Mouse (Mus musculus) frontal cortex, postnatal 14 days (tissue): ENCODE data around the gene Nadk.

Source experiments
- DNase-seq, 2 experiments: peaks; one replicate each; pipeline ENCODE4 v3.0.0; 2022; ENCODE audit warnings: low spot score in 2 of 2

Nadk gene

GRCm38 (mm10) chr4:155601997-155602456 lies 39.8 kb downstream of the Nadk start:
- DNase-seq: no peak

GRCm38 (mm10) chr4:155602753-155603152 lies 40.6 kb downstream of the Nadk start:
- DNase-seq: no peak

DNA sequence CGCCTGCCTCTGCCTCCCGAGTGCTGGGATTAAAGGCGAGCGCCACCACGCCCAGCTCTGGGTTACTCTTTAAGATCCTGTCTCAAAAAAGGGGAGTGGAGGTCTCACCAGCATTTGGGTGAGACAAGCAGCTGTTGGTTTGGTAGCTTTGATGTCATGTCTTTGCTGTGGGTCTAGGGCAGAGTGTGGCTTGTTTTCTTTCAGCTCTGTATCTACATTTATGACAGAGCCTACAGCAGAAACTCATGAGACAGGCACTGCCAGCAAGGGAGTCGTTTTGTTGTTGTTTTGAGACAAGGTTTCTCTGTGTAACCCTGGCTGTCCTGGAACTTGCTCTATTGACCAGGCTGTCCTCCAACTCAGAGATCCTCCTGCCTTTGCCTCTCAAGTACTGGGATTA lies 41.6 kb downstream of the Nadk start:
- no peak for DNase-seq

- DNase-seq: no peak
Observed at GRCm38 (mm10) chr4:155605132-155605531, 43.0 kb downstream of the Nadk start.

- no peak for DNase-seq
Observed at GRCm38 (mm10) chr4:155606825-155607224, 44.6 kb downstream of the Nadk start.

GRCm38 (mm10) chr4:155611860-155612259 lies 49.7 kb downstream of the Nadk start:
- no peak for DNase-seq

- DNase-seq: no peak
Observed at GRCm38 (mm10) chr4:155613264-155613663, 51.1 kb downstream of the Nadk start.

DNA sequence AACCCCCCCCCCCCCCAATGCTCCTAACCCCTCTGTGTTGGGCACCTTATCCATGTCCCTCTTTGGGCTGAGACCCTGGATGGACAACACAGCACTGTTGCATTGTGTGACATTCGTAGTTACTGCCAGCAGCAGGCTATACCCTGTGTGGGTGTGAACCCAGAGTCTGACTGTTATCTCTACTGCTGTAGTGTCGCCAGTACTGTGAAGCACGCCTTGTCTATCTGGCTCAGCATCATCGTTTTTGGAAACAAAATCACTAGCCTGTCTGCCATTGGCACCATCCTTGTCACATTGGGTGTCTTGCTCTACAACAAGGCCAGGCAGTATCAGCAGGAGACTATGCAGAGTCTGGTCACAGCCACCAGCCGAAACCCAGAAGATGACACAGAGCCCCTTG lies 56.1 kb downstream of the Nadk start:
- DNase-seq: no peak

DNA sequence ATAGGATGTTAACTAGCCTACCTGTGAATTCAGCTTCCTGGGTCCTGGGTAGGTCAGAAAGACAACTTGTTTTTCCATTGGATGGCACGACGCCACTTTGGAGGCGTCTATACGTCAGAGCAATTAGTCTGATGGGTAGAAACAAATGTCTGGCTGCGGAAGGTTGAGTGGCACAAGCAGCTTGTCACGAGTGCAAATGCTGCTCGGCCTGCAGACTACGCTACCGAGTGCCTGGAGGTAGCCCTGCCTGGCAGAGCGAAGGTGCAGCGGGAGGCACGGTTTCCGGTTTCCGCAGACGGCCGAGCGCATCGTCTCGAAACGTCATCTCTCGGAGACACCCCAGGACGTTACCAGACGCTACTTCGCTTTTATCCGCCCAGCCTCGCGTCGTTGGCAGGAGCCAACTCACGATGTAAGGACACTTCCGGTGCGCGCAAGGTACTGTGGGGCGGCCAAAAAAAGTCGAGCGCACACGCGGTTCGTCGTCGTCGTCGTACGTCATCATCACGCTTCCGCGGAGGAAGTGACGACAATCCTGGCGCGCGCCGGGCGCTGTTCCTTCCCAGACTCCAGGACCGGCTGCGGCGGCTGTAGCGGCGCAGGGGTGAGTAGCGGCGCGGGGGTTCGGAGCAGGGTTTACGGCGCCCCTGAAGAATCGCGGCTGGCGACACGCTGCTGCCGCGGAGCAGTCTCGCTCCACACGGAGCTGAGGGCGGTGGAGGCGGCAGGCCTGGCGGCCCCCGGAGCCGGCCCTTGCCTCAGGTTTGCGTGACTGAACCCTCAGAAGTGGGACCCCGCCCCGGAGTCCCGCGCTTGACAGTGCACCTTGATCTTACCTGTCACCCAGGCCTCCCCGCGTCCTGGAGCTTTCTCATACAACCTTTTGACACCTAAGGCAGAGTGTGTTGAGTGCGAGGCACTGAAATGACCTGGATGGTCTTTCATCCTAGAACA lies 62.4 kb downstream of the Nadk start, which contains the start of gene Cdk11b:
Cdk11b (plus strand) TSS at position 517 of the 954 bp plus-strand sequence.
- peak; percentile 94 to 96 for DNase-seq

DNA sequence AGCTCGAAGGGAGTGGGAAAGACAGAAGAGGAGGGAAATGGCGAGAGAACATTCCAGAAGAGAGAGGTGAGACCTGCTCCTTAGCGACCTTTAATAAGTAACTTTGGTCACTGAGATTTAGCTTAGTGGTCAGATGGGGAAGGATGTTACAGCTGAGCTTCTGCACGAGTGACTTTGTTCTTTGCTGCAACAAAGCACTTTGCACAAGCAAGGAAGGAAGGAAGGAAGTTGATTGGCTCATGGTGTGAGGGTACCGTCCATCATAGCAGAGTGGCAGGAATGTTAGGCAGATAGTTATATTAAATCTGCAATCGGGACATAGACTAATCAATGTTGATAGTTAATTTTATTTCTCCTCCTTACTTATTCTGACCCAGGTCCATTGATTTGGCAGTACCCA lies 68.1 kb downstream of the Nadk start:
- no peak for DNase-seq

- no peak for DNase-seq
Observed at GRCm38 (mm10) chr4:155635766-155636499, 73.8 kb downstream of the Nadk start.
